Mouse (Mus musculus) left cerebral cortex, postnatal 36 days (tissue): Measurements from ENCODE around the gene Zfp467. TPM values are rescaled to one million over a fixed set of nuclear protein-coding genes. Genes with fewer than 3 reads are reported as not detected.

Source experiments
- DNase-seq, 2 experiments: peaks; one replicate each; pipeline ENCODE4 v3.0.0; 2021 to 2022; ENCODE audit warnings: low spot score in 2 of 2, mixed read lengths in 1 of 2
- intact Hi-C: fragments of 180-260 bp; cut with DNase I; formaldehyde crosslinking; loops from one replicate; pipeline ENCODE4 v1.15.1; 2025
- total RNA-seq, 2 experiments: library from RNA; stranded (reverse); gene quantifications; 2 replicates each; pipeline ENCODE4 v1.2.3; 2021

Gene Zfp467
- 10 to 100 TPM; 24.7 to 28.8 TPM for total RNA-seq

GRCm38 (mm10) chr6:48445181-48446101 lies at the start of gene Zfp467:
TSS of gene Zfp467 (minus strand) at chr6:48445825.
- intact Hi-C loops: loop anchor here (2.0 kb wide), 1 partner anchor 49 kb away; no protein-coding TSS in a partner anchor
- peak; percentile 37 to 45 for DNase-seq

GRCm38 (mm10) chr6:48493136-48493730 lies 47.6 kb upstream of the Zfp467 start:
- DNase-seq: no peak
- intact Hi-C loops: no loop called here

- no peak for DNase-seq
- intact Hi-C loops: no loop called here
Observed at GRCm38 (mm10) chr6:48491361-48491760, 45.7 kb upstream of the Zfp467 start.

GRCm38 (mm10) chr6:48489741-48490140 lies 44.1 kb upstream of the Zfp467 start:
- intact Hi-C loops: no loop called here
- DNase-seq: no peak

- no peak for DNase-seq
- intact Hi-C loops: no loop called here
Observed at GRCm38 (mm10) chr6:48487747-48488725, 42.4 kb upstream of the Zfp467 start.

- DNase-seq: no peak
- intact Hi-C loops: no loop called here
Observed at GRCm38 (mm10) chr6:48482501-48482900, 36.9 kb upstream of the Zfp467 start.

GRCm38 (mm10) chr6:48478446-48478845 lies 32.8 kb upstream of the Zfp467 start:
- DNase-seq: no peak
- intact Hi-C loops: no loop called here

- intact Hi-C loops: no loop called here
Observed at GRCm38 (mm10) chr6:48470739-48471138, 25.1 kb upstream of the Zfp467 start.

GRCm38 (mm10) chr6:48467490-48467889 lies 21.9 kb upstream of the Zfp467 start:
- no peak for DNase-seq
- intact Hi-C loops: no loop called here

More at GRCm38 (mm10) chr6:48470739-48471138, 25.1 kb upstream of the Zfp467 start:
- no peak for DNase-seq

- DNase-seq: no peak
Observed at GRCm38 (mm10) chr6:48466715-48467114, 21.1 kb upstream of the Zfp467 start.

GRCm38 (mm10) chr6:48464966-48465679 lies 19.5 kb upstream of the Zfp467 start:
- intact Hi-C loops: no loop called here
- DNase-seq: peak; percentile 37 to 54

More at GRCm38 (mm10) chr6:48466715-48467114, 21.1 kb upstream of the Zfp467 start:
- intact Hi-C loops: no loop called here

- DNase-seq: no peak
- intact Hi-C loops: no loop called here
Observed at GRCm38 (mm10) chr6:48452771-48453170, 7.1 kb upstream of the Zfp467 start.

GRCm38 (mm10) chr6:48452151-48452550 lies 6.5 kb upstream of the Zfp467 start:
- no peak for DNase-seq
- intact Hi-C loops: no loop called here

- intact Hi-C loops: no loop called here
- DNase-seq: no peak
Observed at GRCm38 (mm10) chr6:48448527-48448926, 2.9 kb upstream of the Zfp467 start.

GRCm38 (mm10) chr6:48447929-48448328 lies 2.3 kb upstream of the Zfp467 start, which contains the start of gene Sspo:
TSS of gene Sspo (plus strand) at chr6:48448229.
- DNase-seq: no peak

GRCm38 (mm10) chr6:48446896-48447295 lies 1.3 kb upstream of the Zfp467 start:
- intact Hi-C loops: no loop called here
- no peak for DNase-seq

More at GRCm38 (mm10) chr6:48447929-48448328, 2.3 kb upstream of the Zfp467 start, which contains the start of gene Sspo:
- intact Hi-C loops: no loop called here

GRCm38 (mm10) chr6:48446256-48446655 lies 631 bp upstream of the Zfp467 start:
- DNase-seq: no peak
- intact Hi-C loops: no loop called here

- intact Hi-C loops: loop anchor here (1.0 to 2.0 kb wide), 3 partner anchors 48 to 111 kb away; no protein-coding TSS in a partner anchor
- peak; percentile 43 to 47 for DNase-seq
Observed at GRCm38 (mm10) chr6:48444310-48445180, 1.1 kb downstream of the Zfp467 start.
